In the genomic region with DNA sequence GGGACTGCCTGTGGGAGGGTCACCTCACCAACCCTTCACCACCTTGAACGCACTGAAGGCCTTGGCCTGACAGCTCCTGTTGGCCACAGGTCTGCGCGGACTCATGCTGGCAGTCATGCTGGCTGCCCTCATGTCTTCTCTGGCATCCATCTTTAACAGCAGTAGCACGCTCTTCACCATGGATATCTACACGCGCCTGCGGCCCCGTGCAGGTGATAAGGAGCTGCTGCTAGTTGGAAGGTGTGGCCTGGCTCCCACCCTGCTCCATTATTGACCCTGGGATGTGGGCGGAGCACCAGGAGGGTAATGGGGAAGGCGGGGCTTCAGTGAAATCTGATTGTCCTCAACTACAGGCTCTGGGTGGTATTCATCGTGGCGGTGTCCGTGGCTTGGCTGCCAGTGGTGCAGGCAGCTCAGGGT, we compare ENCODE assay signal across 11 mouse cellular contexts. TPM values are rescaled to one million over a fixed set of nuclear protein-coding genes. Genes with fewer than 3 reads are reported as not detected.
DNase-seq lines count a peak whose midpoint lies in the region; ATAC-seq and TF ChIP-seq lines count a peak whose summit lies in the region.
"Had no signal": no experiment of that assay in that cellular context is flagged by ENCODE, and none has a peak within 500 bp of the region (broad histone marks: within the 10 kb centered on the region; RNA-seq: fewer than 3 reads in every experiment).

No protein-coding gene starts in this region.

- DNase-seq in limb, embryonic 10.5 days (ENCODE audit: low spot score): no peak
- peak; percentile 60 for DNase-seq in c-Kit-negative CD71-positive TER-119-positive erythroid progenitor cells, embryonic 14.5 days (ENCODE audit: low read depth, low spot score)
- DNase-seq in cerebellum, postnatal 25 days: peak; percentile 75
- peak; percentile 72 for DNase-seq in liver, postnatal 0 days
- DNase-seq in kidney, postnatal 10 days: no peak
- no peak for DNase-seq in kidney, postnatal 14 days
- no peak for DNase-seq in gastrocnemius, postnatal 10 days

- H3K9me3 ChIP-seq in limb, embryonic 12.5 days: no peaks in the 10 kb centered on the region
- H3K9me3 ChIP-seq in limb, embryonic 10.5 days (replicated peaks): no peaks in the 10 kb centered on the region
- no peaks in the 10 kb centered on the region for H3K9me3 ChIP-seq in liver, postnatal 0 days (ENCODE audit: low read length)
- H3K9me3 ChIP-seq: midbrain, embryonic 13.5 days had no signal

- no peaks in the 10 kb centered on the region for H3K4me1 ChIP-seq in limb, embryonic 12.5 days (replicated peaks)
- 0 out of 2 replicates have a peak, but pooled peaks cover 5% of the 10 kb centered on the region for H3K4me1 ChIP-seq in limb, embryonic 10.5 days
- H3K4me1 ChIP-seq in liver, postnatal 0 days (ENCODE audit: insufficient read depth): peaks cover 6% of the 10 kb centered on the region
- H3K4me1 ChIP-seq: midbrain, embryonic 13.5 days had no signal

- 58% methylated on average over 13 of the region's 13 CpGs for WGBS in limb, embryonic 12.5 days
- WGBS in limb, embryonic 10.5 days: 47% methylated on average over 13 of the region's 13 CpGs
- 38% methylated on average over 13 of the region's 13 CpGs for WGBS in liver, postnatal 0 days (ENCODE audit: insufficient replicate concordance)

- no peak for TF ChIP-seq CTCF in liver, postnatal 0 days (IDR thresholded peaks at IDR 0.05; ENCODE audit: low read depth)

- H3K9ac ChIP-seq in limb, embryonic 12.5 days (replicated peaks): no peak overlapping the region
- H3K9ac ChIP-seq in liver, postnatal 0 days (replicated peaks): no peak overlapping the region
- H3K9ac ChIP-seq: midbrain, embryonic 13.5 days had no signal

- H3K27me3 ChIP-seq in limb, embryonic 12.5 days: no peaks in the 10 kb centered on the region; the same call in 1 of the 2 replicates
- no peaks in the 10 kb centered on the region for H3K27me3 ChIP-seq in limb, embryonic 10.5 days (ENCODE audit: low read depth, poor library complexity, severe bottlenecking)
- 0 out of 2 replicates have a peak, but pooled peaks cover 1% of the 10 kb centered on the region for H3K27me3 ChIP-seq in liver, postnatal 0 days (ENCODE audit: insufficient read depth, low read length)
- H3K27me3 ChIP-seq: midbrain, embryonic 13.5 days had no signal

- no peak overlapping the region for H3K27ac ChIP-seq in limb, embryonic 12.5 days
- no peak overlapping the region for H3K27ac ChIP-seq in limb, embryonic 10.5 days
- no peak overlapping the region for H3K27ac ChIP-seq in liver, postnatal 0 days (ENCODE audit: low read depth)
- H3K27ac ChIP-seq: midbrain, embryonic 13.5 days had no signal

- H3K4me3 ChIP-seq in limb, embryonic 12.5 days (replicated peaks): no peak overlapping the region
- no peak overlapping the region for H3K4me3 ChIP-seq in limb, embryonic 10.5 days
- H3K4me3 ChIP-seq in liver, postnatal 0 days (ENCODE audit: low read depth, low read length): no peak overlapping the region
- H3K4me3 ChIP-seq: midbrain, embryonic 13.5 days had no signal

- TF ChIP-seq EP300 in liver, postnatal 0 days (IDR thresholded peaks at IDR 0.05; ENCODE audit: low read depth): peak; percentile 51; the same call in 1 of the 2 replicates

- ATAC-seq in limb, embryonic 12.5 days (ENCODE audit: insufficient number of reproducible peaks, insufficient read depth, low FRiP score, low TSS enrichment, low read depth): 0 out of 2 replicates have a peak, but pooled peaks have one; percentile 43
- ATAC-seq in liver, postnatal 0 days: peak; percentile 95
- ATAC-seq: midbrain, embryonic 13.5 days had no signal

- H3K36me3 ChIP-seq in limb, embryonic 12.5 days: peaks cover 52% of the 10 kb centered on the region
- peaks cover 52% of the 10 kb centered on the region for H3K36me3 ChIP-seq in limb, embryonic 10.5 days
- peaks cover 38% of the 10 kb centered on the region for H3K36me3 ChIP-seq in liver, postnatal 0 days (replicated peaks; ENCODE audit: insufficient read depth, low read length)

- H3K4me2 ChIP-seq in limb, embryonic 12.5 days: no peak overlapping the region
- H3K4me2 ChIP-seq in liver, postnatal 0 days (ENCODE audit: low read depth, low read length): peak overlapping the region; percentile 52
- H3K4me2 ChIP-seq: midbrain, embryonic 13.5 days had no signal

RNA-seq across cellular contexts. Expression of gene Slc5a2, which starts 5.0 kb away (rescaled TPM):
- not detected in 2 replicates for polyA plus RNA-seq in limb, embryonic 12.5 days (2016; fragmentation: Nextera tagmentation; extraction: Ambion mirVana)
- polyA plus RNA-seq in limb, embryonic 10.5 days (2016; fragmentation: Nextera tagmentation; extraction: Ambion mirVana): 0.33 and 0.50 TPM in 2 replicates
- polyA plus RNA-seq in liver, postnatal 0 days (2015; fragmentation: Nextera tagmentation; extraction: Ambion mirVana): 1.3 and 1.8 TPM in 2 replicates
- not detected for total RNA-seq in gastrocnemius, postnatal 10 days (2021)
- total RNA-seq: layer of hippocampus, postnatal 14 days had no signal
- polyA plus RNA-seq: embryonic facial prominence, embryonic 14.5 days; midbrain, embryonic 13.5 days had no signal

RNA-seq across cellular contexts. Expression of gene Tgfb1i1, which starts 23.8 kb away (rescaled TPM):
- polyA plus RNA-seq in limb, embryonic 12.5 days (2016; fragmentation: Nextera tagmentation; extraction: Ambion mirVana): 22.3 and 27.7 TPM in 2 replicates
- polyA plus RNA-seq in limb, embryonic 10.5 days (2016; fragmentation: Nextera tagmentation; extraction: Ambion mirVana): 12.9 and 14.5 TPM in 2 replicates
- 10.1 and 10.4 TPM in 2 replicates for polyA plus RNA-seq in liver, postnatal 0 days (2015; fragmentation: Nextera tagmentation; extraction: Ambion mirVana)
- 10 to 100 TPM; 23.1 to 30.3 TPM for total RNA-seq in gastrocnemius, postnatal 10 days (2021)

RNA-seq across cellular contexts. Expression of gene BC017158, which starts 27.5 kb away (rescaled TPM):
- polyA plus RNA-seq in limb, embryonic 12.5 days (2016; fragmentation: Nextera tagmentation; extraction: Ambion mirVana): 22.5 and 28.0 TPM in 2 replicates
- polyA plus RNA-seq in limb, embryonic 10.5 days (2016; fragmentation: Nextera tagmentation; extraction: Ambion mirVana): 27.9 and 28.4 TPM in 2 replicates
- polyA plus RNA-seq in liver, postnatal 0 days (2015; fragmentation: Nextera tagmentation; extraction: Ambion mirVana): 9.4 and 9.6 TPM in 2 replicates
- total RNA-seq in gastrocnemius, postnatal 10 days (2021): 10 to 100 TPM in 1 of 2 experiments, 1 to 10 TPM in 1; 7.0 to 11.9 TPM

RNA-seq across cellular contexts. Expression of gene 9130023H24Rik, which starts 32.6 kb away (rescaled TPM):
- 9.9 and 10.1 TPM in 2 replicates for polyA plus RNA-seq in limb, embryonic 12.5 days (2016; fragmentation: Nextera tagmentation; extraction: Ambion mirVana)
- polyA plus RNA-seq in limb, embryonic 10.5 days (2016; fragmentation: Nextera tagmentation; extraction: Ambion mirVana): 7.7 and 10.6 TPM in 2 replicates
- polyA plus RNA-seq in liver, postnatal 0 days (2015; fragmentation: Nextera tagmentation; extraction: Ambion mirVana): 1.7 and 2.2 TPM in 2 replicates
- 1 to 10 TPM; 3.5 to 4.6 TPM for total RNA-seq in gastrocnemius, postnatal 10 days (2021)

RNA-seq across cellular contexts. Expression of gene Armc5, which starts 33.3 kb away (rescaled TPM):
- 16.2 and 17.9 TPM in 2 replicates for polyA plus RNA-seq in limb, embryonic 12.5 days (2016; fragmentation: Nextera tagmentation; extraction: Ambion mirVana)
- 17.8 and 20.0 TPM in 2 replicates for polyA plus RNA-seq in limb, embryonic 10.5 days (2016; fragmentation: Nextera tagmentation; extraction: Ambion mirVana)
- 5.4 and 5.6 TPM in 2 replicates for polyA plus RNA-seq in liver, postnatal 0 days (2015; fragmentation: Nextera tagmentation; extraction: Ambion mirVana)
- 10 to 100 TPM; 10.7 to 14.7 TPM for total RNA-seq in gastrocnemius, postnatal 10 days (2021)

Comparison
In these comparisons a context has a peak if more than half of its experiments do, and no peak if none do; other contexts are left out.
1. DNase-seq: peak in c-Kit-negative CD71-positive TER-119-positive erythroid progenitor cells, embryonic 14.5 days (single experiment), cerebellum, postnatal 25 days (2 of 2) and liver, postnatal 0 days (single experiment); none in limb, embryonic 10.5 days (single experiment), kidney, postnatal 10 days (single experiment), kidney, postnatal 14 days (single experiment) and gastrocnemius, postnatal 10 days (single experiment).